Mouse (Mus musculus) CH12.LX (cell line): ENCODE measurements around the gene Ergic1. TPM values are rescaled to one million over a fixed set of nuclear protein-coding genes. Genes with fewer than 3 reads are reported as not detected.

ENCODE experiments used
- DNase-seq: peaks from one replicate; pipeline ENCODE4 v3.0.0-alpha.2; 2013; ENCODE audit errors: extremely low read depth
- H3K27ac ChIP-seq: 2 replicates; pipeline ENCODE4 v1.5.1; 2012; ENCODE audit warnings: low read depth, mild to moderate bottlenecking, control low read depth, moderate library complexity; ENCODE audit not compliant: insufficient read depth
- H3K27me3 ChIP-seq: replicated peaks from 2 replicates; pipeline ENCODE3; 2012; ENCODE audit warnings: inconsistent platforms
- H3K36me3 ChIP-seq, 2 experiments: replicated peaks in 1 of 2; 2 replicates each; pipeline versions ENCODE3 to v1.6.1; 2012; ENCODE audit warnings: inconsistent platforms in 1 of 2, low read length in 1 of 2, mild to moderate bottlenecking in 1 of 2, mixed read lengths in 1 of 2, moderate library complexity in 1 of 2; ENCODE audit not compliant: control insufficient read depth in 1 of 2, insufficient read depth in 1 of 2
- H3K4me1 ChIP-seq, 2 experiments: 2 replicates each; pipeline ENCODE4 v1.6.1; 2012; ENCODE audit warnings: inconsistent platforms in 1 of 2, moderate library complexity in 1 of 2; ENCODE audit not compliant: insufficient read depth in 2 of 2, control insufficient read depth in 1 of 2
- H3K4me2 ChIP-seq: 2 replicates; pipeline ENCODE4 v1.6.1; 2012; ENCODE audit warnings: low read depth, mild to moderate bottlenecking, control low read depth; ENCODE audit not compliant: poor library complexity, insufficient read depth, severe bottlenecking
- H3K4me3 ChIP-seq, 3 experiments: fragments of 150-350 bp in 1 of 3; sonication (generic) in 1 of 3; replicated peaks in 1 of 3; 2 replicates each; pipeline versions ENCODE3 to v1.5.1; 2011 to 2012; ENCODE audit warnings: low read depth in 2 of 3, low read length in 2 of 3, mild to moderate bottlenecking in 2 of 3, moderate library complexity in 2 of 3, control low read depth in 1 of 3, improper control_type of control experiment in 1 of 3, inconsistent platforms in 1 of 3, mixed read lengths in 1 of 3; ENCODE audit not compliant: poor library complexity in 1 of 3
- H3K79me2 ChIP-seq: replicated peaks from 2 replicates; pipeline ENCODE4 v1.6.1; 2012; ENCODE audit warnings: mild to moderate bottlenecking, moderate library complexity; ENCODE audit not compliant: control insufficient read depth, poor library complexity, insufficient read depth, severe bottlenecking; ENCODE audit errors: extremely low read depth
- H3K9ac ChIP-seq: 2 replicates; pipeline ENCODE4 v1.6.1; 2012; ENCODE audit warnings: low read depth, mild to moderate bottlenecking, control low read depth, moderate library complexity; ENCODE audit not compliant: insufficient read depth
- H3K9me3 ChIP-seq: replicated peaks from 2 replicates; pipeline ENCODE3; 2012; ENCODE audit warnings: low read length, inconsistent platforms, mixed read lengths
- BHLHE40 ChIP-seq: IDR thresholded peaks from 2 replicates; pipeline ENCODE4 v1.6.1; 2011; ENCODE audit warnings: mild to moderate bottlenecking, low read depth, low read length, improper control_type of control experiment
- CHD1 ChIP-seq: IDR thresholded peaks from 2 replicates; pipeline ENCODE4 v1.6.1; 2012; ENCODE audit warnings: low read depth, low read length, improper control_type of control experiment, inconsistent platforms
- CHD2 ChIP-seq: IDR thresholded peaks from 2 replicates; pipeline ENCODE4 v1.6.1; 2011; ENCODE audit warnings: low read length, improper control_type of control experiment
- E2F4 ChIP-seq: IDR thresholded peaks from 2 replicates; pipeline ENCODE4 v1.6.1; 2011; ENCODE audit warnings: low read depth, low read length, improper control_type of control experiment; ENCODE audit not compliant: insufficient replicate concordance
- ELF1 ChIP-seq: IDR thresholded peaks from 2 replicates; pipeline ENCODE4 v1.6.1; 2014; ENCODE audit warnings: low read depth, mild to moderate bottlenecking, inconsistent platforms, low read length, improper control_type of control experiment
- HCFC1 ChIP-seq: IDR thresholded peaks from 2 replicates; pipeline ENCODE4 v1.6.1; 2012; ENCODE audit warnings: low read depth, mild to moderate bottlenecking, inconsistent platforms, low read length, improper control_type of control experiment
- JUND ChIP-seq: conservative IDR thresholded peaks from 2 replicates; pipeline ENCODE4 v1.6.1; 2011; ENCODE audit warnings: low read depth, low read length, improper control_type of control experiment
- MAFK ChIP-seq: IDR thresholded peaks from 2 replicates; pipeline ENCODE4 v1.6.1; 2011; ENCODE audit warnings: low read length, improper control_type of control experiment; ENCODE audit not compliant: insufficient replicate concordance
- MAX ChIP-seq: IDR thresholded peaks from 2 replicates; pipeline ENCODE4 v1.6.1; 2011; ENCODE audit warnings: low read length, improper control_type of control experiment
- MYC ChIP-seq: IDR thresholded peaks from 2 replicates; pipeline ENCODE4 v1.6.1; 2011; ENCODE audit warnings: low read depth, mild to moderate bottlenecking, improper control_type of control experiment, low read length
- NELFE ChIP-seq: IDR thresholded peaks from 2 replicates; pipeline ENCODE4 v1.6.1; 2011; ENCODE audit warnings: low read depth, low read length, improper control_type of control experiment
- PAX5 ChIP-seq: IDR thresholded peaks from 2 replicates; pipeline ENCODE4 v1.6.1; 2012; ENCODE audit warnings: low read length, inconsistent platforms, mixed read lengths
- POLR2AphosphoS2 ChIP-seq: IDR thresholded peaks from 2 replicates; pipeline ENCODE4 v1.6.1; 2011; ENCODE audit warnings: low read depth, low read length, improper control_type of control experiment
- RAD21 ChIP-seq: IDR thresholded peaks from 2 replicates; pipeline ENCODE4 v1.6.1; 2011; ENCODE audit warnings: low read depth, mild to moderate bottlenecking, low read length, improper control_type of control experiment, moderate library complexity
- TBP ChIP-seq: conservative IDR thresholded peaks from 2 replicates; pipeline ENCODE4 v1.6.1; 2011; ENCODE audit warnings: low read depth, low read length, improper control_type of control experiment
- UBTF ChIP-seq: IDR thresholded peaks from 2 replicates; pipeline ENCODE4 v1.6.1; 2012; ENCODE audit warnings: low read depth, mild to moderate bottlenecking, inconsistent platforms, low read length, improper control_type of control experiment, moderate library complexity
- USF1 ChIP-seq: IDR thresholded peaks from 2 replicates; pipeline ENCODE4 v1.6.1; 2014; ENCODE audit warnings: low read depth, mild to moderate bottlenecking, inconsistent platforms, low read length, improper control_type of control experiment
- USF2 ChIP-seq: conservative IDR thresholded peaks from 2 replicates; pipeline ENCODE4 v1.6.1; 2011; ENCODE audit warnings: low read depth, low read length, improper control_type of control experiment
- ZKSCAN1 ChIP-seq: IDR thresholded peaks from 2 replicates; pipeline ENCODE4 v1.6.1; 2012; ENCODE audit warnings: low read depth, inconsistent platforms, low read length, improper control_type of control experiment, borderline replicate concordance
- dilution Hi-C: fragments of 300-500 bp; cut with MboI; formaldehyde crosslinking; loops from 2 replicates; pipeline ENCODE4 v1.14.3; 2020; ENCODE audit warnings: low sequenced_read_pairs; ENCODE audit not compliant: extremely low pct_unique_long_range_greater_than_20kb, extremely low pct_ligation_motif_present
- in situ Hi-C: fragments of 300-500 bp; cut with MboI; formaldehyde crosslinking; loops from 3 replicates; pipeline ENCODE4 v1.14.3; 2019; ENCODE audit warnings: low sequenced_read_pairs, low pct_ligation_motif_present, low pct_unique_long_range_greater_than_20kb, mixed read lengths
- polyA plus RNA-seq: library from polyadenylated mRNA; unstranded; fragments of >175 nt; gene quantifications from 2 replicates; pipeline ENCODE4 v1.2.1, GENCODE M21; 2012; ENCODE audit warnings: low read depth; ENCODE audit not compliant: insufficient read length
- total RNA-seq, 2 experiments: library from RNA; depleted of rRNA; stranded (reverse); fragments of 300-350 nt in 1 of 2; fragments of >200 nt in 1 of 2; gene quantifications; 2 replicates each; pipeline ENCODE4 v1.2.3; 2012 to 2014

Gene Ergic1
- total and polyA plus RNA-seq, 3 experiments = 93.5 to 142 (median 131) TPM

DNA sequence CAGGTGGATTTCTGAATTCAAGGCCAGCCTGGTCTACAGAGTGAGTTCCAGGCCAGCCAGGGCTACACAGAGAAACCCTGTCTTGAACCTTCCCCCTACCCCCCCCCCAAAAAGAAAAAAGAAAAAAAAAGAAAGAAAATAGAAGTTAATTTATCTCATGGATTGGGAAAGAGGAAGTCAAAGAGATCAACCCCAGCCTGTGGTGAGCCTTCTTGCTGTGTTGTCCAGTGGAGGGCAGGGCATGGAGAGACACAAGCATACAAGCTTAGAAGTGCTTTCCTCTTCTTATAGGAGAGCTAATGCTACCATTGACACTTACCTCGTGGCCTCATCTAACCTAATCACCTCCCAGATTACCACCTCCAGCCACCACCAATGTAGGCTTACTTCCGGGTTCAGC lies 78.5 kb downstream of the Ergic1 start:
- no peak overlapping the region for H3K4me3 ChIP-seq
- no peaks in the 10 kb centered on the region for H3K4me1 ChIP-seq
- no peaks in the 10 kb centered on the region for H3K79me2 ChIP-seq
- TF ChIP-seq MAX (no peak), JUND (no peak), RAD21 (no peak), ELF1 (no peak), E2F4 (no peak), USF2 (no peak), ZKSCAN1 (no peak), POLR2AphosphoS2 (no peak), HCFC1 (no peak), MYC (no peak), CHD2 (no peak), PAX5 (no peak), TBP (no peak), NELFE (no peak), MAFK (no peak), UBTF (no peak), CHD1 (no peak)
- in situ Hi-C loops = loop anchor here (5.0 to 25.0 kb wide), 3 partner anchors 132 to 352 kb away; no protein-coding TSS in a partner anchor
- no peaks in the 10 kb centered on the region for H3K9me3 ChIP-seq
- dilution Hi-C loops = no loop called here
- no peak overlapping the region for H3K4me2 ChIP-seq
- no peaks in the 10 kb centered on the region for H3K27me3 ChIP-seq
- no peak overlapping the region for H3K9ac ChIP-seq
- peaks cover 84 to 97% of the 10 kb centered on the region in 2 experiments for H3K36me3 ChIP-seq
- no peak for DNase-seq
- no peak overlapping the region for H3K27ac ChIP-seq

DNA sequence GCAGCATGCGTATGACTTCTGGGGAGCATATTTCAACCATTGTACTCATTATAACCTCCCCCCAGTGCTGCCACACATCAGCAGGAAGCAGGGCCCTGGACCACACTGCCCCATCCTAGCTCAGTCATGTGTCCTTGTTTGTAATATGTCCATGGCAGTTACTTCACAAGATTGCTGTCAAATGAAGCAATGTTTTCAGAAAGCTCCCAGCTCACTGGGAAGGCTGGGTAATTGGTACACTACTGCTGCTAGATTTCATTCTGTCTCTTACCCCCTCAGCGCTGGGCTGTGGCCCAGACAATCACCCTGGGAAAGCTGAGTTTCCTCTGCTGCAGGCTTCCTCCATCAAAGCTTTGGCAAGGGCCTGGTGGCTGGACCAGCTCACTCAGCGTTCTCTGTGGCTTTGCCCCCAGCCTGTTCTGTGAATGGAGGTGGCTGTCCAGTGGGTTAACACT lies 79.0 kb downstream of the Ergic1 start:
- DNase-seq = no peak
- Histone ChIP-seq H3K4me1 (no peaks in the 10 kb centered on the region), H3K27me3 (no peaks in the 10 kb centered on the region), H3K9me3 (no peaks in the 10 kb centered on the region), H3K36me3 (peaks cover 84 to 97% of the 10 kb centered on the region in 2 experiments), H3K27ac (no peak overlapping the region), H3K4me3 (no peak overlapping the region), H3K4me2 (no peak overlapping the region), H3K79me2 (no peaks in the 10 kb centered on the region), H3K9ac (no peak overlapping the region)
- in situ Hi-C loops (loop anchor here (5.0 to 25.0 kb wide), 2 partner anchors 163 to 353 kb away; no protein-coding TSS in a partner anchor), dilution Hi-C loops (no loop called here)
- TF ChIP-seq TBP (no peak), USF1 (no peak), E2F4 (no peak), BHLHE40 (no peak)
